Mouse (Mus musculus): ENCODE data around the gene Opn1mw.
"Not testable (repeated sequence)": the region's sequence is repeated elsewhere in the genome, so short reads cannot be mapped to it uniquely, and the experiment has no call there.

The Opn1mw gene

DNA sequence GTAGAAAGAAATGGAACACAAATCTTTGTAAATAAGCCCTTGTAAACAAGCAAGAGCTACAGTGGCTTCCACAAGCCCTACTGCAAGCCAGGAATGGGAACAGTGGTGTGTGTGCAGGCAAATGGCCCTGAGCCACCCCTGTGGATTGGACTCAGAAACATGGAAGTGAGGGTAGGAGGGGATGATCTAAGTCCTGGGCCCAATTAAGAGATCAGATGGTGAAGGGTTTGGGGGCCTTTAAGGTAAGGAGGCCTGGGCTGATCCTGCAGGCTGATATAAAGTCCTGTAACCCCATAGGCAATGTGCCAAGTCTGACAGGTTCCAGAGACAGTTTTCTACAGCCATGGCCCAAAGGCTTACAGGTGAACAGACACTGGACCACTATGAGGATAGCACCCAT is at the start of gene Opn1mw:
Gene Opn1mw (plus strand): TSS at position 301 of the 400 bp plus-strand sequence.
- in situ Hi-C loops (cut with MboI, MseI): no loop called here

DNA sequence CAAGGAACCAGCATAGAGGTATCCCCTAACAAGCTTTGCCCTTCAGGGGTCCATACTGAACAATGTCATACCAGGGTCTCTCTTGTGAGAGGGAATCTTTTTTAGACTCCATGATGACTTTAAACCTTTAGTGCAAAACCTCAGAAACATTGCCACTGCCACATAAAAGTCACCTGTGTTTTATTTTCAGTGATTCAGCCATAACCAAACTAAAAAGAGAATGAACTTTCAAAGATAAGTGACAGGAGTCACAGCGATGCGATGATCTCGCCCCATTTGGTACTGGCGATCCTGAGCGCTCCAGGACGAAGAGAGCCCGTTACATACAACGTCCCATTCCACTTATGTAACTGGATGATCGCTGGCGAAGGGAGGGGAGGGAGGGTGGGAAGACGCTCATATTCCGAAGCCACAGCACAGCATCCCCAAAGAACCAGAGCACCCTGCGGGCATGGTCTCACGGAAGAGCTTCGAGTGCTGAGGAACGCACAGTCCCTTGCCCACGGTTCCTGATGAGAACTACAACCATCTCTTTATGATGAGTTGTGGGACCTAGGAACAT is 42.9 kb upstream of the Opn1mw start:
- in situ Hi-C loops (cut with MboI, MseI): no loop called here

DNA sequence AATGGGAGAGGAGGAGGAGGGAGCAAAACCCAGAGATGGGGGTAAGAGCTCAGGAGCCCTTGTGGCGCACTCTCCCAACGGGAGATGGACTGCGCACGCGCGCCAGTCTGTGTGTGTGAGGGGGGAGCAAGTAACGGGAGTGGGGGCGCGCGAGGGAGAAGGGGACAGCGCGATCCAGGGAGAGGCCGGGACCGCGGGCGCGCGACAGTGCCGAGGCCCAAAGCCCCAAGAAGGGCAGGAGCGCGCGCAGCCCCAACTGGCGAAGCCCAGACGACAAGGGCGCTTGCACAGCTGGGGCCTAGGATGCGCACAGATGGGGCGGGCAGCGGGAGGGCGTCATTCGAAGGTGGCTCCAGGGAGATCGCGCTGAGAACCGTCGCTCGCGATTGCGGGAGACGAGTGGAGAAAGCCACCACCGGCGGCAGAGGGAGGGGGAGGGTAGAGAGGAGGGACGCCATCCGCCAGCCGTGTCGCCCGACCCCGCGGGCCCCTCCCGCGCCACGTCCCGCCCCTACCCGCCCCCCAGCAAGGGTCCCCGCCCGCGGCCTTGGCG is 42.2 kb upstream of the Opn1mw start:
- in situ Hi-C loops (cut with MboI, MseI): no loop called here

GRCm38 (mm10) chrX:74085601-74086038 is 41.6 kb upstream of the Opn1mw start:
- in situ Hi-C loops (cut with MboI, MseI): no loop called here

DNA sequence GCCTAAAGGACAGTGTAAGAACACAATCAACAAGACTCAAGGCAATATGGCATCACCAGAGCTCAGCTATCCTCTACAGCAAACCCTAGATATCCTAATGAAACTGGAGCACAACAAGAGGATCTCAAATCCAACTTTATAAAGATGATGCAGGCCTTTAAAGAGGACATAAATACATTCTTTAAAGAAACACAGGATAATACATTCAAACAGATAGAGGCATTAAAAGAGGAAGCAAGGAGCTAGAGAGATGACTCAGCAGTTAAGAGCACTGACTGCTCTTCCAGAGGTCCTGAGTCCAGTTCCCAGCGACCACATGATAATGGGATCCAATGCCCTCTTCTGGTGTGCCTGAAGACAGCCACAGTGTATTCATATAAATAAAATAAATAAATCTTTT is 32.1 kb upstream of the Opn1mw start:
- in situ Hi-C loops (cut with MboI, MseI): no loop called here

- in situ Hi-C loops (cut with MboI, MseI): no loop called here
Observed at GRCm38 (mm10) chrX:74103457-74104188, 23.6 kb upstream of the Opn1mw start.

DNA sequence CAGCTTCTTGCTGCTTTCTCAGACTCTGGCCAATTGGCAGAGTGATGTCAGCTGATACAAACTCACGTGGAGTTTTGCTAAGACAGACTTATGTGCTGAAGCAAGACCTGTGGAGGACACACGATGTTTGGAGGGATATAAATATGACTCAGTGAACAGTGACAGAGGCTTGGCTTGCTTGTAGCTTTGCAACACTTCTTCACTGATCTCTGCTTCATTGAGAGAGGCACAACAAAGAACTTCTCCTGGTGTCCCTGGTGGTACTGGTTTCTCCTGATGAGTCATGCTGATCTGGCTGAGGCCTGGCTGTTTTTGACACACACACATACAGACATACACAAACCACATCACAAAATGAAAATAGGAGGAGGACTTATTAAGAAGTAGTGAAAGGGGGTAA is 21.3 kb upstream of the Opn1mw start:
- in situ Hi-C loops (cut with MboI, MseI): no loop called here

- in situ Hi-C loops (cut with MboI, MseI): no loop called here
Observed at GRCm38 (mm10) chrX:74108747-74109146, 18.5 kb upstream of the Opn1mw start.

GRCm38 (mm10) chrX:74114036-74114435 is 13.2 kb upstream of the Opn1mw start:
- in situ Hi-C loops (cut with MboI, MseI): loop anchor here (10.0 kb wide), 1 partner anchor 301 kb away; no protein-coding TSS in a partner anchor

DNA sequence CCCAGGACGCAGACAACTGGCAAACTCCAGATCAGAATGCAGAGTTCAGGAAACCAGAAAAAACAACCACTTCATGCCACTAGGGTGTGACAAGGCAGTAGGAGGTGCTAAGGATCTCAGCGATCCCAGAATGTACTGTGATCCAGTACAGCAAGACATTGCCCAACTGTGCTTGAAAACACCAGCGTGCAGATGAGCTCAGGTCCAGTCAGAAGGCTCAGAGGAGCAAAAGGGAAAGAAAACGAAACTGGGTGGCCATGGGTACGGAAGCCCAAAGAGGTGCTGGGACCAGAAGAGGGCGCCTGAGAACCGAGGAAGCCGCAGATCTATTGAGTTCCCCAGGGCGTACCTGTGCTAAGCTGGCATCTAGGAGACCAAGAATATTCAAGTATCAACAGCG is 11.8 kb upstream of the Opn1mw start:
- in situ Hi-C loops (cut with MboI, MseI): loop anchor here (10.0 kb wide), 1 partner anchor 299 kb away; no protein-coding TSS in a partner anchor

- in situ Hi-C loops (cut with MboI, MseI): loop anchor here (5.0 kb wide), 2 partner anchors 102 to 103 kb away; partner anchors contain the start of gene Irak1
Observed at GRCm38 (mm10) chrX:74124975-74125374, 2.3 kb upstream of the Opn1mw start.

- in situ Hi-C loops (cut with MboI, MseI): not testable (repeated sequence)
Observed at GRCm38 (mm10) chrX:74135263-74135662, 8.0 kb downstream of the Opn1mw start, which contains the start of gene Mecp2. Gene Mecp2, minus strand, starts transcription at chrX:74135363.

- in situ Hi-C loops (cut with MboI, MseI): no loop called here
Observed at GRCm38 (mm10) chrX:74167738-74168137, 40.5 kb downstream of the Opn1mw start, which contains the start of gene Tex28. Gene Tex28, minus strand, starts transcription at chrX:74167838.

DNA sequence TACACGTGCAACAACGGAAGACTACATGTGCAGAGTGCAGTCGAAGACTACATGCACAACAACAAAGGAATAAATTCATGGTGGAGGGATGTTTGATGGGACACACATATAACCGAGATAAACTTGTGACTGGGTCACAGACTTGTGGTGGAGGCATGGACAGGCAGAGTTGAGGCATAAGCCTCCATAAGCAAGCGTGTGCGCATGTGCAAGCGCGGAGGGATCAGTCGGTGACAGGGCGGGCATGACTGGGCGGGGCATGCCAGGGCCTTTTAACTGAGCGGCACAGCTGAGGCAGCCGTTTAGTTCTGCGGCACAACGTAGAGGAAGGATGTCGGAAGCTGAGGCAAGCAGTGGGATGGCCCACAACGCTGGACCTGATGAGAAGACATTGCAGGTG is 49.7 kb downstream of the Opn1mw start, which contains the start of gene Tktl1:
Gene Tktl1 (plus strand): TSS at position 301 of the 400 bp plus-strand sequence.
- in situ Hi-C loops (cut with MboI, MseI): no loop called here
